Mouse (Mus musculus): ENCODE data around the gene Gm36864.
"Not testable (repeated sequence)": the region's sequence is repeated elsewhere in the genome, so short reads cannot be mapped to it uniquely, and the experiment has no call there.

The Gm36864 gene

DNA sequence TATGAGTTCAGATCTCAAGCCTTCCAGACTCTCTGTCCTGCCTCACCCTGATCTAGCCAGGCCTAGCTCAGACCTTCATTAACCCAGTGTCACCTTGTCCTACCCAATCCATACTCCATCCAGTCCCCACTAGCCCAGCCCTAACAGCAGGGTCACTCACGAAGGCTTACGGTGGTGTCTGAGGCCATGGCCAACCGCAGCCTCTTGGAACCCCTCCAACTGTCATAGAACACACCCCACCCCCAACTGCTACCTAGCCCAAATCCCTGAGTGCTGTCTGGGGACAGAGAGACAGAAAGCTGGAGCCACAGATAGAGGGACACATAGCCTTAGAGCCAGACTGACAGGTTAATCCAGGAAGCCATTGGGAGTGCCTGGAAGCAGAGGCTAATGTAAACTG, at the start of gene Gm36864:
Gene Gm36864, plus strand, starts transcription at position 269 of the 400 bp plus-strand sequence.
- in situ Hi-C loops (cut with MboI, MseI) = no loop called here

DNA sequence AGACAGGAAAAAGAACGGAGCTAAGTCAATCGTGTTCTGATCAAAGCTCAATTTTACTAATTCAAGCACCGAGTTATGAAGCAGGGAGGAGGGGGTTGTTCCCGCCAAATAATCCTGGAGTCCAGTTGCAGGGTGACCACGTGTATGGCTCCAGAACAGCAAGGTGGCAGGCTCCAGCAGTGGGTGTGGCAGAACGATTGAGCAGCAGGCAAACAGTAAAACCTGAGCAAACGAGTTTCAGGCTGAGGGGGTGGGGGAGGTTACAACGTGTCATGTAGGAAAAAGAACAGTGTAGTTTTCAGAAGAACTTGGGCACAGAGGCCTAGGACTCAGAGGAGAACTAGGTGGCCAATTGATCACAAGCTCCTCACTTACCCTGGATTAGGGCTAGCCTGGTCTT, 49.5 kb upstream of the Gm36864 start:
- in situ Hi-C loops (cut with MboI, MseI) = loop anchor here (10.0 kb wide), 1 partner anchor 362 kb away; the partner anchor contains the start of gene Klk6

DNA sequence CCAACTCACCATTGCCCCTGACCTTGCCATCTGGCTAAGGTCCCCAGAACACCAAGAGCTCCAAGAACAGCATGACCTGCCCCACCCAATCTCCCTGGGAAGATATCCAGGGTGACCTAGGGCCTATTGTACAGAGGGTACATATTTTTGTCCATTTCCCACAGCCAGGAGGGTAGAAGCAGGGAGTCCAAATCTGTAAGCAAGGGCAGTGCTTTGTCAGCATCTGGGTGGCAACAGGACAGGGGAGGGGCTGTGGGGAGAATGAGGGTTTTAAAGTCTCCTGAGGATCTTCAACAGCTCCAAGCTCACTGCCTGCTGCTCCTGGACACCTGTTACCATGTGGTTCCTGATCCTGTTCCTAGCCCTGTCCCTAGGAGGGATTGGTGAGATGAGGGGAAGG, 48.0 kb upstream of the Gm36864 start, which contains the start of gene Klk1b24:
Gene Klk1b24, plus strand, starts transcription at position 301 of the 400 bp plus-strand sequence.
- in situ Hi-C loops (cut with MboI, MseI) = loop anchor here (10.0 kb wide), 1 partner anchor 363 kb away; the partner anchor contains the start of gene Klk6

DNA sequence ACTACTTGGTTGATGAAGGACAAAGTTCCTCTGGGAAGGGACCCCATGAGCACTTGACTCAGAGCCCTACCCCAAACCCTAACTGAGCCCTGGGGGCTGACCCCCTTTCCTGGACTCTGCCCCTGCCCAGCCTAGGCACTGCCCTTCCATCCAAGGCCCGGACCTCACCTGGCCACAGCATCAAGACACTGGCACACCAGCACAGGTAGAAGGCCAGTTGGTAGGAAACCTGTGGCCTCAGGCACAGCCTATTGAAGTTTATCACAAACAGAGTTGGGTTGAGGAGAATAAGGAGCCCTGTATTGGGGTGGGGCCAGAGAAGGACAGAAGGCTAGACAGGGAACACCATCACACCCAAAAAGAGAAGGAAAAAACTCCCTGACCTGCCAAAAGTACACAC, 42.5 kb upstream of the Gm36864 start:
- in situ Hi-C loops (cut with MboI, MseI) = loop anchor here (10.0 kb wide), 1 partner anchor 139 kb away; the partner anchor contains the start of gene Klk1b27

DNA sequence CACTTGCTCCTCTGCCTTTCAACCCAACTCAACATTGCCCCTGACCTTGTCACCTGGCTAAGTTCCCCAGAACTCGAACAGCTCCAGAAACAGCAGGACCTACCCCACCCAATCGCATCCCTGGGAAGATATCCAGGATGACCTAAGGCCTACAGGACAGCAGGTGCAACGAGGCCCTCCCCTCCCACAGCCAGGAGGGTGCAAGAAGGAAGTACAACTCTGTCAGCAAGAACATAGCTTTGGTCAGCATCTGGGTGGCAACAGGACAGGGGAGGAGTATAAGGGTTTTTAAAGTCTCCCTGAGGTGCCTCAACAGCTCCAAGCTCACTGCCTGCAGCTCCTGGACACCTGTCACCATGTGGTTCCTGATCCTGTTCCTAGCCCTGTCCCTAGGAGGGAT, 38.1 kb upstream of the Gm36864 start, which contains the start of gene Klk1b3:
Gene Klk1b3, plus strand, starts transcription at position 301 of the 400 bp plus-strand sequence.
- in situ Hi-C loops (cut with MboI, MseI) = loop anchor here (10.0 kb wide), 1 partner anchor 143 kb away; the partner anchor contains the start of gene Klk1b27

DNA sequence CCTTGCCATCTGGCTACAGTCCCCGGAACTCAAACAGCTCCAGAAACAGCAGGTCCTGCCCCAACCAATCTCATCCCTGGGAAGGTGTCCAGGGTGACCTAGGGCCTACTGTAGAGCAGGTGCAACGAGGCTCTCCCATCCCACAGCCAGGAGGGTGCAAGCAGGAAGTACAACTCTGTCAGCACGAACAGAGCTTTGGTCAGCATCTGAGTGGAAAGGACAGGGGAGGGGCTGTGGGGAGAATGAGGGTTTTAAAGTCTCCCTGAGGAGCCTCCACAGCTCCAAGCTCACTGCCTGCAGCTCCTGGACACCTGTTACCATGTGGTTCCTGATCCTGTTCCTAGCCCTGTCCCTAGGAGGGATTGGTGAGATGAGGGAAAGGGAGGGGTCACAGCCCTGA, 28.8 kb upstream of the Gm36864 start, which contains the start of gene Klk1b4:
Gene Klk1b4, plus strand, starts transcription at position 301 of the 400 bp plus-strand sequence.
- in situ Hi-C loops (cut with MboI, MseI) = not testable (repeated sequence)

DNA sequence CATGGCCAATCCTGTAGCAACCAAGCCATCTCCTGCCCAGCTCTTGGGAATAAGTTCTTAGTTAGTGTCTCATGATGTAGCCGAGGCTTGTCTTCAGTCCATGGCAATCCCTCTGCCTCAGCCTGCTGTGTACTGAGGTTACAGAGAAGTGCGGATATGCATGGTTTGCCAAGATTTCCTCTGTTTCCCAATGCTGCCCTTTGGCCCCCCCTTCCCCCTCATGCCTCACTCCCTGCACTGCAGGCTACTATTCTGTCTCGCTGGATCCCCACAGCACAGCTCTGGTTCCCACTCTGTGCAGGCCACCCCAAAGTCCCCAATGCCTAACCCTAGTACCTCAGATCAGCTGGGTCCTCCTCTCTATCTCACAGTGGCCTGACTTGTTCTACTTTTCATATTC, 27.7 kb upstream of the Gm36864 start:
- in situ Hi-C loops (cut with MboI, MseI) = no loop called here

DNA sequence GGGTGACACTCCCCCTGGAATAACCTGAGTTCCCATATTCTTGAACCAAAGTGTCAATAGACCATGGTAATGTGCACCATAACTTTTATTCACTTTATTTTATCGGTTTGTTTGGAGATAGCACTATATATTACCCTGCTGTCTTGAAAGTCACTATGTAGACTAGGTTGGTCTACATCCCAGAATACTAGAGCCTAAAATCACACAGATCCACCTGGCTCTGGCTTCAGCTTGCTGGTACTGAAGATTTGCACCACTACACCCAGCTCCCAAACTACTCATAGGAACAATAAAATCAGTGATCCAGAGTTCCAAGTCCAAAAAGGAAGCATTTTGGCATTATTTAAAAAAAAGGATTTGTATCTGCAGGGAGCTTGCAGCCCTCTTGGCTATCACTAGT, 20.3 kb upstream of the Gm36864 start, which contains the start of gene Klk1b5:
Gene Klk1b5, plus strand, starts transcription at position 301 of the 400 bp plus-strand sequence.
- in situ Hi-C loops (cut with MboI, MseI) = no loop called here

DNA sequence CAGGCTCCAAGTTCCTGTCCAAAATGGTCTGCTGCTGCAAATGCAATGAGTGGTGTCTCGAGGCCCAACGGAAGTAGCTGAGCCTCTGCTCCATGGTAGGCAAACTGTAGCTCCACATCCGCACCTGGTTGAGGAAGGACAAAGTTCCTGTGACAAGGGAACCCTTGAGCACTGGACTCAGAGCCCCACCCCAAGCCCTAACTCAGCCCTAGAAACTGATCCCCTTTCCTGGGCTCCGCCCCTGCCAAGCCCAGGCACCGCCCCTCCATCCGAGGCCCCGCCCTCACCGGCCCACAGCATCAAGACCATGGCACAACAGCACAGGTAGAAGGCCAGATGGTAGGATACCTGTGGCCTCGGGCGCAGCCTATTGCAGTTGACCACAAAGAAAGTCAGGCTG, 14.4 kb upstream of the Gm36864 start:
- in situ Hi-C loops (cut with MboI, MseI) = not testable (repeated sequence)

DNA sequence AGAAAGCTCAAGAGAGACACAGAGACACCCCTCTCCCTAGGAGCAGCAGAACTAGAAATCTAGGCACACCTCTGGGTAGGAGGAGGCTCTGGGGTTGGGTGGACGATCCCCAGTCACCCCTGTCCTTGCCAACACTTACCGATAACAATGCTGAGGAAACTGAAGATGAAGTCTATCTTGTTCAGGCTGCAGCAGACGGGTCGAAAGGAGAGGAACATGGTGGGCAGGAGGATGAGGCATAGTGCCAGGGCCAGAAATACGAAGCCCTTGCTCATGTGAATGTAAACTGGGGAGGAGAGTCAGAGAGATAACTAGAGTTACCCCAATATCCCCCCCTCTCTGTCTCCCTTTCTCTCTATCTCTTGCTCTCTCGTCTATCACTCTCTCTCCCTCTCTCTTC, 13.6 kb upstream of the Gm36864 start:
- in situ Hi-C loops (cut with MboI, MseI) = not testable (repeated sequence)

DNA sequence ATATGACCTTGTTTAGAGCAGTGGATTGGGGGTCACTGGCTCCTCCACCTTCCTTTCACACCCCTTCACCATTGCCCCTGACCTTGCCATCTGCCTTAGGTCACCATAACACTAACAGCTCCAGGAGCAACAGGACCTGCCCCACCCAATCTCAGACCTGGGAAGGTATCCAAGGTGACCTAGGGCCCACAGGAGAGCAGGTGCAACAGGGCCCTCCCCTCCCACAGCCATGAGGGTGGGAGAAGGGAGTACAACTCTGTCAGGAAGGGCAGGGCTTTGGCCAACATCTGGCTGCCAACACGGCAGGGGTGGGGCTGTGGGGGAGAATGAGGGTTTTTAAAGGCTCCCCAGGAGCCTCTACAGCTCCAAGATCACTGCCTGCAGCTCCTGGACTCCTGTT, 10.9 kb upstream of the Gm36864 start, which contains the start of gene Klk1:
Gene Klk1, plus strand, starts transcription at position 285 of the 400 bp plus-strand sequence.
- in situ Hi-C loops (cut with MboI, MseI) = no loop called here

DNA sequence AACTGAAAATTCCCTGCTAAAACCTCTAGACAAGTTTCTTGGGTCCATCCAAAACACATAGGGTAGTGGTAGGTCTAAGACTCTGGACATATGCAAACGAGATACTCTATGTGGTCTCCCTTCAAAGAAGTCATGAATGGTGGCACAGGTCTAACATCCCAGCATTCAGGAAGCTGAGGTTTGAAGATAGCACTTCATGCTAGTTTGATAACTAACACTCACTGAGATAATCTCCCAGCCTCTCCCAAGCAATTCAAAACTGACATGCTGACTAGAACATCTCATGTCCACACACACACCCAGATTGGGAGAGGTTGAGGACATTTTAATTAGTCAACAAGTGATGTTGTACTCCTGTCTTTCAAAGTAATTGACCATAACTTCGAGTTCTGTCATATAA, 3.9 kb downstream of the Gm36864 start:
- in situ Hi-C loops (cut with MboI, MseI) = no loop called here

DNA sequence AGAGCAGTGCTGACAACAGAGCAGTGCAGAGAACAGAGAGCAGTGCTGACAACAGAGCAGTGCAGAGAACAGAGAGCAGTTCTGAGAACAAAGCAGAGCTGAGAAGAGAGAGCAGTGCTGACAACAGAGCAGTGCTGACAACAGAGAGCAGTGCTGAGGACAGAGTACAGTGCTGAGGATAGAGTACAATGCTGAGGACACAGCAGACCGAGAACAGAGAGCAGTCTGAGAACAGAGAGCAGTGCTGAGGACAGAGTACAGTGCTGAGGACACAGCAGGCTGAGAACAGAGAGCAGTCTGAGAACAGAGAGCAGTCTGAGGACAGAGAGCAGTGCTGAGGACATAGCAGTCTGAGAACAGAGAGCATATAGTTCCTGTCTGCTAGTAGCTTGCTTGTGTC, 4.7 kb downstream of the Gm36864 start:
- in situ Hi-C loops (cut with MboI, MseI) = no loop called here

DNA sequence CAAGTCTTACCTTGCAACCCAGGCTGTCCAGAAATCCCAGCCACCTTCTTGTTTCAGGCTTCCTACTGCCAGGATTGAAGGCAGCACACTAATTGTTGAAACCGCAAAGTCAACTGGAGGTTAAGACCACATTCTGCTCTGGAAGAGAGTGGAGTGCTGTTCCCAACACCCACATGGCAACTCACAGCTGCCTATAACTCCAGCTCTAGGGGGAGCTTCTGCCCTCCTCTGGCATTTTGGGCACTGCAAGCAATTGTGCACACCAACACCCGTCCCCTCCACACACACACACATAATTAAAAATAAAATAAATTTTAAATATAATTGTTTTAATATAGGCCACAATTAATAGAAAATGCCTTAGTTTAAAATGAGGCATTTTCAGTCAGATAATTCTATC, 5.2 kb downstream of the Gm36864 start:
- in situ Hi-C loops (cut with MboI, MseI) = no loop called here

DNA sequence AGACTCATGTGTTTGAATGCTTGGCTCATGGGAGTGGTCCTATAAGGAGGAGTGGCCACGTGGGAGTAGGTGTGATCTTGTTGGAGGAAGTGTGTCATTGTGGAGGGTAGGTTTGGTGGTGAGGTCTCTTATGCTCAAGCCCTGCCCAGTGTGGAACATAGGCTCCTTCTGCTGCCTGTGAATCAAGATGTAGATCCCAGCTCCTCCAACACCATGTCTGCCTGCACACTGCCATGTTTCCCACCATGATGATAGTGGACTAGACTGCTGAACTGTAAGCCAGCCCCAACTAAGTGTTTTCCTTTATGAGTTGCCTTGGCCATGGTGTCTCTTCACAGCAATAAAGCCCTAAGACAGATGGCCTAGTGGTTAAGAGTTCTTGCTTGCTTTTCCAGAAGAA, 8.1 kb downstream of the Gm36864 start:
- in situ Hi-C loops (cut with MboI, MseI) = no loop called here

DNA sequence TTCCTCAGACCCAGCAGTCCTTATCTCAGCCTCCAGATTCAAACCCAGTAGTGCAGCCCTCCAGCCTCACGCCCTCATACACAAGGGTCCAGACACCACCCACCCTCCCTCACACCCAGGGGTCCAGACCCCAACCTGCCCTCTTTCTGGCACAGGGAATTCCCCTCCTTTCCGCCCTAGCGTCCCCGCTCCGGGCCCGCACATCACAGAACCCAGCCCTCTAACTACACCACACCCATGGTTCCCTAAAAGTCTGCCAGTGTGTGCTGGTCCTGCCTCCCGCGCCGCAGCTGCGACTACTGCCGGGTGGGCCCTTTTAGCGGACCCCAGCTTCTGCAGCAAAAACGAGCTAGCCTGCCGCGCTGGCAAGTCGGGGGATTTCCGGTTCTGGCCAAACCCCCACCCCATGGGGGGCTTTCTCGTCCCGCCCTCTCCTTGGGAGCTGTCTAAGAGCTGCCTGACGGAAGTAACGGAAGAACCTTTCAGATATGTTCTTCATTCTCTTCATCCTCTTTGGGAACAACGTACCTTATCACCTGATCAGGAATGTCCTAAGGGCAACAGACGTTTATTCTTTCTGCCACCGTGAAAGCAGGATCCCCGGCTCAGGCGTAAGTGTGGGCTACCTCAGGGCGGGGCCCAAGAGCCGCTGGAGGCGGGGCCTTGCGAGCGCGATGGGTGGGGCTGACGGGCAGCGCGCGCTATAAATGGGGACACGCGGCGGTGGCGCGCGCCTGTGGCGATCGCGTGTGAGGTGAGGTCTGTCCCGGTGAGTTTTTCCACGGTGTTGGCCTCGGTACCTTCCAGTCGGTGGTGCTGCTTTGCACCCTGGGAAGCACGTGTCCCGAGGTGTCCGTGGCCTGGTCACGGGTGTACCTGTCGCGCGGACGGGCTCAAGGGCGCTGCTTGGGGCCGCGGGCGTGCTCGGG, 10.3 kb downstream of the Gm36864 start, which contains the start of the genes 1700028J19Rik and 2410002F23Rik:
Gene 1700028J19Rik, minus strand, starts transcription at position 641 of the 929 bp plus-strand sequence.
Gene 2410002F23Rik, plus strand, starts transcription at position 668 of the 929 bp plus-strand sequence.
- in situ Hi-C loops (cut with MboI, MseI) = no loop called here

DNA sequence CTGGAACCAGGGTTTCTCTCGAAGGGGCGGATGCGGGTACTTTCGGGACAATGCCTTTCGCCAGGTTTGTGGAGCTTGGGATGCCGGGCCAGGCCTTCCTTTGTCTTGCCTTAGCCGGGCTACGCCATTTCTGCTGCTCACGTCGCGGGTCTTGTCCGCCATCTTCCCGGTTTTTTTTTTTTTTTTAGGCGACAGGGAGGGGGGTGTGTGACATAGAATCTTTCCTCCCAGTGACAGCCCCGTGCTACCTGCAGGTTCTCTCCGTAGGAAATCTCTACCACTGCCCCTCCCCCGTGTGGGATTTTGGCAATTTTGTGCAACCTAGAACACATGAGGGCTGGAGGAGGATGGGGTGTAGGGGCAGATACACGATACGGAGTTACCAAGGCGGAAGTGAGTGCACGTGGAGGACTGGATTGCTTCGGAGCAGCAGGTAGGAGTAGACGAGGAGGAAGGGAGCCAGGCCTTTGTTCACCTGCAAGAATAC, 11.1 kb downstream of the Gm36864 start:
- in situ Hi-C loops (cut with MboI, MseI) = no loop called here

DNA sequence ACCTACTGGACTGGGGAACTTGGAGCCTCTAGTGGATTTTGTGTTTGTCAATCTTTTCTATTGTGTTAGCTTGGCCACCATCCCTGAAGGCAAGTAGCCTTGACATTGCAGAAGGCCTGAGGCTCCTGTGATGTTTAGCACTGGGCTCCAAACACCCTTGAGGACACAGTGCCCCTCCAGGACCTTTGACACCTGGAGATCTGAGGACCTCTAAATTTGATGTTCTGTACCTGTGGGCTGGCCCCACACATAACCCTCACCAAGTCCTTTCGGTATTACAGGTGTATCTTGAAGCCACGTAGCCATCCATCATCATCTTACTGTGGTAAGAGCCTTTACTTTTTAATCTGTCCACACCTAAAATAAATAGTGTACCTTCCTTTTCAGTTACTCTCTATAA, 12.0 kb downstream of the Gm36864 start:
- in situ Hi-C loops (cut with MboI, MseI) = no loop called here

DNA sequence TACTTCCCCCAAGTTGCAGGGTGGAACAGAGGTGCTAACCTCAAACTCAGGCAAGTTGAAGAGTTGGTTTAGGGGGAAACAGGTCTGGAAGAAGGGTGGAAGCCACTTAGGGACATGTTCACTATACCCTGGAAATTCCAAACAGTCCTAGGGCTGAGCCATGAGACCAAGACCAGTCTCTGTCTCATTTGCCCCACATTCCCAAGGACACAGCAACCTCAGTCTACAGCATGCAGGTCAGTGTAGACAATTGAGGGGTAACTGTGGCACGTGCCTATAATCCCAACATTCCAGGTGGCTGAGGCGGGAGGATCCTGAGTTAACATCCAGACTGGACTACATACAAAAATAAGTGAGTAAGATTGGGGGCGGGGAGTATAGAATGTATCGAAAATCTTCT, 13.3 kb downstream of the Gm36864 start:
- in situ Hi-C loops (cut with MboI, MseI) = no loop called here

DNA sequence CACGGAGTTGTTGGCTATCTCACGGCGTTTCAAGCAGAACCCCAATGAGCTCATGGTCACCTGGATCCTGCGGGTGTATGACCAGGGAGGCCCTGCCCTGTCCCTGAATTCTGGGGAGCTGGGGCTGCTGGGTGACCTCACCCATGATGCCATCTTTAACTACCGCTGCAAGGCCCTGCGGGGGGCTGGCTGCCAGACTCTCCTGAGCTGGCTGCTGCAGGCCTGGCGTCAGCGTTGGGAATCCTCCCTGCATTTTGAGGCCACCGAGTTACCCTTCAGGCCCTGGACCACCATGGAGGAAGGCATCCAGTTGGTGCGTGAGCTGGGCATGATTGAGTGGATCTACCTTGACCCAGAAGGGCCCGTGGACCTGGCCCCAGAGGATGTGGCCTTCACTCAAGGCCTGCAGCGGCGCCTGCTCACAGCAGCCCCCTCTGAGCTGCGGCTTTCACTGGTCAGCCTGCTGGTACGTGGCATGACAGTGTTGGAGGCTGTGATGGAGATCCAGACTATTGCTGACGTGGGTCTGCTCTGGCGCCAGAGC, 14.8 kb downstream of the Gm36864 start:
- in situ Hi-C loops (cut with MboI, MseI) = not testable (repeated sequence)

DNA sequence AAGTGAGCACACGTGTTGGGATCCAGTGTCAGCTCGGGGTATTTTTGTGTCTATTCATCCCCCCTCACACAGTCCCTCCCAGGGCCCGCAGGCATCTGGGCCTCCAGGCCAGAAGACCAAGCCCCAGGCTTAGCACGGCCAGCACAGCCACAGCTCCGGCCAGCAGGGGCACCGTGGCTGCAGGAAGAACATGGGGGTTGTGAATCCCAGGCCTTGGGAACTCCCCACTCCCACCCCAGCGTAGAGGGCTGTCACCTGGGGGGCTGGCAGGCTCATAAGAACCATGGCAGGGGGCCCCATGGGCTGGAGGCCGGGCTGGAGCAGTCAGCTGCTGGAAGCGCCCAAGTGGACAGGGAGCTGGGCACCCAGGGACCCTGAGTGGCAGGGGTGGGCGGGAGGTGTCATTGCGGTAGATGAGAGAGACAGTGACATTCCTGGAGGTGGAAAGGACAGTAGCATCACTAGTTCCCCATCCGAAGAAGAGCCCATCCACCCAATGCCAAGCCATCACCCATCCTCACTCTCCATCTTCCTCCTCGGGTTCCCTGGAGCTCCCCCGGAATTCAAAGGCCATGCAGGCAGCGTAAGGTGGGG, 17.1 kb downstream of the Gm36864 start:
- in situ Hi-C loops (cut with MboI, MseI) = no loop called here

DNA sequence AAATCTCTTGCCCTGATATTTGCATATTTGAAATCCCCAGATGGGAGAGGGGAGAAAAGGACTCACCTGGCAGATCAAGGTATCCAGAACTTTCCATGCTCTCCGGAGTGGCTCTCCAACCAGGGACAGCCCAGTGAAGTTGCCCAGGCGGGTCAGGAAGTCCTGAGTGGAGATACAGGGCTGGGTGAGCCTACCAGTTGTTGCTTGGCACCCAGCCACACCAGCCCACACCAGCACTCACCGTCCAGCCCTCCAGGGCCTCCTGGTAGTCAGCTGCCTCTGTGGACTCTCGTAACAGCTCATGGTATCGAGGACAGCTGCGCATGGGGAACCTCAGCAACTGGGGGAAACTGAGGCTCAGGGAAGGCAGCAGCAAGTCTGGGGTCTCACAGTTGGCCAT, 19.0 kb downstream of the Gm36864 start:
- in situ Hi-C loops (cut with MboI, MseI) = no loop called here
